Mouse (Mus musculus): Measurements from ENCODE around the gene Pianp. TPM values are rescaled to one million over a fixed set of nuclear protein-coding genes. Genes with fewer than 3 reads are reported as not detected.
"Not testable (repeated sequence)": the region's sequence is repeated elsewhere in the genome, so short reads cannot be mapped to it uniquely, and the experiment has no call there.

Gene Pianp
- total and polyA plus RNA-seq, 3 experiments: not detected

DNA sequence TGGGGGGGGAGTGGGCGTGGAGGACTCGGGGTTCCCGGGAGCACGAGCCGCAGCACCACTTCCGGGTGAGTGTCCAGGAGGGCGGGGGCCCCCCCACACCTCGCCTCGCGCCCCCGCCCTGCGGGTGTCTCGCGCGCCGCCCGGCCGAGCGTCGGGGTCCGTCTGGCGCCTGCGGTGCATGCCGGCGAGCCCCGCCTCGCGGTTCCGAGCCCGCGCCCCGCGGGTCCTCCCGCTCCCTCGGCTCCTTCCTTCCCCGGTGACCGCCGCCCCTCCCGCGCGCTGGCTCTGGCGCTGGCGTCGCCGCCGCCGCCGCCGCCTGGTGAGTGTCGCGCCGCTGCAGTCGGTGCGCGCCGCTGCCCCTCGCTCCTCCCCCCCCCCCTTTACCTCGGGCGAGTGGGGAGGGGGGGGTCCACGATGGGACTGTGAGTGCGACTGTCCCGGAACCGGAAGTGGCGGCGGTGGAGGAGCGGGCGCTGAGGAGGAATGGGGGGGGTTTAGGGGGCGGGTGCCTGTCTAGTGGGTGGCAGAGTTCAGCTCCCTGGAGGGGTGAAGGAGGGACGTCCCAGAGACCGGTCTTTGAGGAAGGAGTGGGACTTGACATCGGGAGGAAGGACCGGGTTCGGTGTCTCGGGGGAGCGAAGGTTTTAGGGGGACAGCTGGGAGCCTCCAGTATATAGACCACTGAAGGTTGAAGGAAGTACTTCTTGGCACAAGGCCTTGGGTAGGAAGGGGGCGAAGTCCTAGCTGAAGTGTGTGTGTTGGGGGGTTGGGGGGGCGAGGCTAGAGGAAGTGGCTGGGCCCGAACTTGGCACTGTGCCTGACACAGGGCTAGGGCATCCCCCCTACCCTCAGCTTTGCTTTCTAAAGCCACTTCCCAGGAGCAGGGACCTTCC lies 12.9 kb downstream of the Pianp start:
- Histone ChIP-seq H3K36me3 (replicated peaks) (peaks cover 46% of the 10 kb centered on the region), H3K9me3 (replicated peaks) (no peaks in the 10 kb centered on the region), H3K27me3 (ENCODE audit: insufficient read depth, low read length) (peaks cover under 1% of the 10 kb centered on the region; the same call in 1 of the 2 replicates), H3K4me1 (ENCODE audit: insufficient read depth, low read depth, low read length) (peaks cover 40% of the 10 kb centered on the region), H3K4me3 (ENCODE audit: low read depth, low read length) (peak overlapping the region; percentile 83)
- TF ChIP-seq GATA2 (IDR thresholded peaks at IDR 0.05; ENCODE audit: borderline replicate concordance, low read depth, low read length): no peak
- TF ChIP-seq POLR2AphosphoS5 (IDR thresholded peaks at IDR 0.05; ENCODE audit: insufficient replicate concordance, low read depth, low read length): no peak
- ATAC-seq (ENCODE audit: extremely low read depth, insufficient number of reproducible peaks, low FRiP score, poor library complexity, severe bottlenecking) (peak; percentile 62), DNase-seq (ENCODE audit: low spot score) (peak; percentile 81)

DNA sequence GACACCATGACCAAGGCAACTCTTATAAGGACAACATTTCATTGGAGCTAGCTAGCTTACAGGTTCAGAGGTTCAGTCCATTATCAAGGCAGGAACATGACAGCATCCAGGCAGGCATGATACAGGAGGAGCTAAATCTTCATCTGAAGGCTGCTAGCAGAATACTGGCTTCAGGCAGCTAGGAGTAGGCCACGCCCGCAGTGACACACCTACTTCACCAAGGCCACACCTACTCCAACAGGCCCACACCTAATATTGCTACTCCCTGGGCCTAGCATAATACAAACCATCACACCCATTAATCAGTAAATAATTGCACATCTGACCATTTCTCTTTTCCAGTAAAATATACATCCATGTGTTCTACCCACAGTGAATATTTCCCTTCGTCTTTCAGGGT lies 21.2 kb downstream of the Pianp start:
- Histone ChIP-seq H3K4me1 (ENCODE audit: insufficient read depth, low read depth, low read length) (peaks cover 8% of the 10 kb centered on the region), H3K9me3 (replicated peaks) (no peaks in the 10 kb centered on the region), H3K27me3 (ENCODE audit: insufficient read depth, low read length) (no peaks in the 10 kb centered on the region), H3K36me3 (replicated peaks) (peaks cover 91% of the 10 kb centered on the region), H3K4me3 (ENCODE audit: low read depth, low read length) (no peak overlapping the region)
- TF ChIP-seq TAL1 (conservative IDR thresholded peaks at IDR 0.05; ENCODE audit: low read depth, low read length) (no peak), POLR2AphosphoS5 (IDR thresholded peaks at IDR 0.05; ENCODE audit: insufficient replicate concordance, low read depth, low read length) (no peak), CTCF (IDR thresholded peaks at IDR 0.05; ENCODE audit: low read depth, low read length) (no peak), GATA2 (IDR thresholded peaks at IDR 0.05; ENCODE audit: borderline replicate concordance, low read depth, low read length) (no peak), GATA1 (IDR thresholded peaks at IDR 0.05; ENCODE audit: borderline replicate concordance, low read length) (no peak)
- no peak for DNase-seq (ENCODE audit: low spot score)
- no peak for ATAC-seq (ENCODE audit: extremely low read depth, insufficient number of reproducible peaks, low FRiP score, poor library complexity, severe bottlenecking)

DNA sequence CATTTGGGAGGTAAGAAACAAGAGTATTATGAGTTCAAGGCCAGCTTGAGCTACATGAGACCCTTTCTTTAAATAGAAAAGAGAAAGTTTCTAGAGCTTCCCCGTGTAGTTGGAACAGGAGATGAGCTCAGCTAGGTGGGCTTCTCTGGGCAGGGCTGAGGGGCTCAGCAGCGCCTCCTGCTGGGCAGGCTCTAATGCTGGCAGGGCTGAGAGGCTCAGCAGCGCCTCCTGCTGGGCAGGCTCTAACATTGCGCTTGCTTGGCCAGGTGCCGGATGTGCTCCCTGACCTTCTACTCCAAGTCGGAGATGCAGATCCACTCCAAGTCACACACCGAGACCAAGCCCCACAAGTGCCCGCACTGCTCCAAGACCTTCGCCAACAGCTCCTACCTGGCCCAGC lies 34.0 kb downstream of the Pianp start:
- not testable (repeated sequence) for ATAC-seq (ENCODE audit: extremely low read depth, insufficient number of reproducible peaks, low FRiP score, poor library complexity, severe bottlenecking); DNase-seq (ENCODE audit: low spot score); H3K4me3 ChIP-seq (ENCODE audit: low read depth, low read length); H3K9me3 ChIP-seq (replicated peaks); H3K4me1 ChIP-seq (ENCODE audit: insufficient read depth, low read depth, low read length); H3K27me3 ChIP-seq (ENCODE audit: insufficient read depth, low read length)
- H3K36me3 ChIP-seq (replicated peaks): peaks cover 97% of the 10 kb centered on the region
- TF ChIP-seq CTCF (IDR thresholded peaks at IDR 0.05; ENCODE audit: low read depth, low read length): peak; percentile 93

DNA sequence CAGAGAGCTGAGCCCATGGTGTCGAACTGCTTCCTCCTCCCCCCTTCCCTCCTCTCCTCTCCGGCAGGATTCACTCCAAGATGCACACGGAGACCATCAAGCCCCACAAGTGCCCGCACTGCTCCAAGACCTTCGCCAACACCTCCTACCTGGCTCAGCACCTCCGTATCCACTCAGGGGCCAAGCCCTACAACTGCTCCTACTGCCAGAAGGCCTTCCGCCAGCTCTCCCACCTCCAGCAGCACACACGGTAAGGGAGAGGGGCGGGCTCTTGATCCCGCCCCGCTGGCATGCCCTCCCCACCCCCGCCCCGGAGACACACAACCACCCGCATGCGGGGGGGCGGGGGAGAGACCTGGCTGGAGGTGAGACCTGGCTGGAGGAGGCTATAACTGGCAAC lies 35.1 kb downstream of the Pianp start:
- Histone ChIP-seq H3K4me3 (ENCODE audit: low read depth, low read length) (no peak overlapping the region), H3K27me3 (ENCODE audit: insufficient read depth, low read length) (no peaks in the 10 kb centered on the region), H3K36me3 (replicated peaks) (peaks cover 96% of the 10 kb centered on the region), H3K4me1 (ENCODE audit: insufficient read depth, low read depth, low read length) (no peaks in the 10 kb centered on the region; the same call in 1 of the 2 replicates), H3K9me3 (replicated peaks) (no peaks in the 10 kb centered on the region)
- ATAC-seq (ENCODE audit: extremely low read depth, insufficient number of reproducible peaks, low FRiP score, poor library complexity, severe bottlenecking) (no peak), DNase-seq (ENCODE audit: low spot score) (no peak)
- no peak for TF ChIP-seq TAL1 (conservative IDR thresholded peaks at IDR 0.05; ENCODE audit: low read depth, low read length)
- no peak for TF ChIP-seq GATA2 (IDR thresholded peaks at IDR 0.05; ENCODE audit: borderline replicate concordance, low read depth, low read length)
- TF ChIP-seq GATA1 (IDR thresholded peaks at IDR 0.05; ENCODE audit: borderline replicate concordance, low read length): no peak
- TF ChIP-seq CTCF (IDR thresholded peaks at IDR 0.05; ENCODE audit: low read depth, low read length): no peak
- no peak for TF ChIP-seq POLR2AphosphoS5 (IDR thresholded peaks at IDR 0.05; ENCODE audit: insufficient replicate concordance, low read depth, low read length)

DNA sequence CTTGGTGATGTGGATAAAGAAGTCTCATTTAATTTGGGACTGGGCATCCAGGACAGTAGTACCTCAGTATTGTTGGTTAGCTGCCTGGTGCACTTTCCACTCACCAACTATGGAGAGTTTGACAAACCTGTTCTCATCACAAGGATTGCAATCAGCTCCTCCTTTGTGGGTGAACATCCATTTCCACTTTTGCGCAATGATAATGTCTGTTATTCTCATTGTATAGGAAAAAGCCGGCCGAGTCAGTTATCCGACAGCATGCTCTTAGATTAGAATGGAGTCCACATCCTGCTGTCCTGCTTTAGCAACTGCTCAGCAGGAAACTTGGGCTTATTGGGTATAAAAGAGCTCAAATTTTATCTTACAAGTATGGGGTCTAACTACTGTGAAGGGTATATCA lies 42.2 kb downstream of the Pianp start:
- H3K4me1 ChIP-seq (ENCODE audit: insufficient read depth, low read depth, low read length): peaks cover 27% of the 10 kb centered on the region
- peaks cover 65% of the 10 kb centered on the region for H3K36me3 ChIP-seq (replicated peaks)
- TF ChIP-seq GATA1 (IDR thresholded peaks at IDR 0.05; ENCODE audit: borderline replicate concordance, low read length): no peak
- TF ChIP-seq CTCF (IDR thresholded peaks at IDR 0.05; ENCODE audit: low read depth, low read length): no peak
- no peak for TF ChIP-seq TAL1 (conservative IDR thresholded peaks at IDR 0.05; ENCODE audit: low read depth, low read length)
- no peak for TF ChIP-seq POLR2AphosphoS5 (IDR thresholded peaks at IDR 0.05; ENCODE audit: insufficient replicate concordance, low read depth, low read length)
- no peak for TF ChIP-seq GATA2 (IDR thresholded peaks at IDR 0.05; ENCODE audit: borderline replicate concordance, low read depth, low read length)
- no peaks in the 10 kb centered on the region for H3K9me3 ChIP-seq (replicated peaks)
- DNase-seq (ENCODE audit: low spot score) (no peak), ATAC-seq (ENCODE audit: extremely low read depth, insufficient number of reproducible peaks, low FRiP score, poor library complexity, severe bottlenecking) (no peak)
- H3K4me3 ChIP-seq (ENCODE audit: low read depth, low read length): no peak overlapping the region; the same call in 1 of the 2 replicates
- H3K27me3 ChIP-seq (ENCODE audit: insufficient read depth, low read length): no peaks in the 10 kb centered on the region

DNA sequence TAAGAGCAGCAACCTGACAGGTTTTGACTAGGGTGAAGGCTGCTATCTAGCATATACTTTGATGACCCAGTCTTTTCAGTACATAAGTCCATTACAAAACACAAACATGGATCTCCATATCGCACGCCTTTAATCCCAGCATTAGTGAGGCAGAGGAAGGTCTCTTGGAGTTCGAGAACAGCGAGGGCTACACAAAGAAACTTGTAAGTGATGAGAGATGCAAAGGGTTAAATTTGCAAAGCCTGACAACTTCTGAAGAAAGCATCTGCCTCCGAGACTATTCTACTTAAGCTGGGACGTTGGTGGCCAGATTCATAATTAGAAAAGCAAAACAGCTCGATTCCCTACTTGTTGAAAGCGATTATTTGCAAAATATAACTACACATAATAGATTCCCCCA lies 42.6 kb downstream of the Pianp start:
- no peaks in the 10 kb centered on the region for H3K9me3 ChIP-seq (replicated peaks)
- H3K27me3 ChIP-seq (ENCODE audit: insufficient read depth, low read length): no peaks in the 10 kb centered on the region
- DNase-seq (ENCODE audit: low spot score) (no peak), ATAC-seq (ENCODE audit: extremely low read depth, insufficient number of reproducible peaks, low FRiP score, poor library complexity, severe bottlenecking) (no peak)
- no peak for TF ChIP-seq CTCF (IDR thresholded peaks at IDR 0.05; ENCODE audit: low read depth, low read length)
- no peak for TF ChIP-seq GATA2 (IDR thresholded peaks at IDR 0.05; ENCODE audit: borderline replicate concordance, low read depth, low read length)
- no peak for TF ChIP-seq POLR2AphosphoS5 (IDR thresholded peaks at IDR 0.05; ENCODE audit: insufficient replicate concordance, low read depth, low read length)
- no peak for TF ChIP-seq TAL1 (conservative IDR thresholded peaks at IDR 0.05; ENCODE audit: low read depth, low read length)
- no peak for TF ChIP-seq GATA1 (IDR thresholded peaks at IDR 0.05; ENCODE audit: borderline replicate concordance, low read length)
- peaks cover 27% of the 10 kb centered on the region for H3K4me1 ChIP-seq (ENCODE audit: insufficient read depth, low read depth, low read length)
- peaks cover 65% of the 10 kb centered on the region for H3K36me3 ChIP-seq (replicated peaks)
- H3K4me3 ChIP-seq (ENCODE audit: low read depth, low read length): peak overlapping the region; percentile 55; the same call in 1 of the 2 replicates

All from G1E (cell line).